Mouse (Mus musculus) adrenal gland (tissue): Measurements from ENCODE around the gene Cadm1.

Experiments used
- intact Hi-C: fragments of 180-260 bp; cut with DNase I; formaldehyde crosslinking; loops from one replicate; pipeline ENCODE4 v1.15.1; 2025

Cadm1 gene

GRCm38 (mm10) chr9:47778438-47778837 is 248.5 kb downstream of the Cadm1 start:
- intact Hi-C loops, result no loop called here

DNA sequence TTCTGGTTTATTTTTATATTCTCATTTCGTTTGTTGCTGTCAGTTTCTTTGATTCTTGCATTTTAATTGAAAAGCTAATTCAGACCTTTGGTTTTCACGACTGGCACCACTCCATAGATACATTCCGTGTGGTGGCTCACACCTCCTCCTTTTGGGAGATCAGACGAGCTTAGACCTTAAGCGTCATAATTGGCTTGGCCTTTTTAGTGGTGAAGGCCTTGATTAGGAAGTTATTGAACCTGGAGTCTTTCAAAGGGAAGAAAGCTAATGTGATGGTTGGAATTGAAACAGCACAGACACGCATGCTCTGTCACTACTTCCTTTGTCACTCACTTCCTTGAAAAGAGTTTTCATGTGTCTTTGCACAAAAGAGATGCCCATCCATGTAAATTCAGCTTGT is 249.3 kb downstream of the Cadm1 start:
- intact Hi-C loops, result no loop called here

GRCm38 (mm10) chr9:47786642-47787041 is 256.7 kb downstream of the Cadm1 start:
- intact Hi-C loops, result no loop called here

GRCm38 (mm10) chr9:47798478-47798877 is 268.5 kb downstream of the Cadm1 start:
- intact Hi-C loops, result no loop called here

DNA sequence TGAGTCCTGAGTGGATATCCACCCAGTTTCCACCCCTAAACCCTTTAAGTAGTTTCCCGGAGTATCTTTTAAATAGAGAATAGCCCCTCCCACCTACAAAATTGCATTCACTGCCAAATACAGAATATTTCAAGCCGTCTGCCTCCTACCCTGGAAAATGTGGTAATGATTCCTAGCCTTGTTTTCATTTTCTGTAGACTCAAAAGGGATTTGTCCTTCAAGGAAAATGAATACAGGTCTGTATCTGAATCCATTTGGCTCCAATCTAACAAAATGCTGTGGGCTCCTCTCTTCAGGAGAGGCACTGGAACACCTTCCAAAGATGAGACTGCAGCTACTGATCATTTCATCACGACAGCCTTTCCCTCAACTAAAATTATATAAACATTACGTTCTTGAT is 271.3 kb downstream of the Cadm1 start:
- intact Hi-C loops, result no loop called here

GRCm38 (mm10) chr9:47802527-47802926 is 272.6 kb downstream of the Cadm1 start:
- intact Hi-C loops, result no loop called here

- intact Hi-C loops, result no loop called here
These were observed 273.6 kb downstream of the Cadm1 start for GRCm38 (mm10) chr9:47803531-47804105.

- intact Hi-C loops, result no loop called here
These were observed 275.7 kb downstream of the Cadm1 start for GRCm38 (mm10) chr9:47805658-47806057.

GRCm38 (mm10) chr9:47825668-47826067 is 295.7 kb downstream of the Cadm1 start:
- intact Hi-C loops, result no loop called here

DNA sequence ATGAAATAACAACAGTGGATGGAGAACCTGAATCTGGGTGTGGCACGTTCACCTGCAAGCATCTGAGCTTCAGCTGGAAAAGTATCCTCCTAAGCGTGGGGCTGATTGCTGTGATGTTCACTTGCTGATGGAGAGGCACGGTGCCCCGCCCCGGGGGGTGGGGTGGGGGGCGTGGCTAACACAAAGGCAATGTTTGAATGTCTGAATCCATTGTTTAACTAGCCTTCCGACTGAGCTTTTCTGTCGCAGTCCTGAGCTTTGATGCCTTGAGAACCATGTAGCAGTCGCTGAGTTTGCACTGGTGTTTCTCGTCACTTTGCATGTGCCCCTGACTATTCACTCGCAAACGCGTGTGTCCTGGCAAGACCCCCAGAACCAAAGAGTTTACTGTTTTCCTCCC is 298.8 kb downstream of the Cadm1 start:
- intact Hi-C loops, result no loop called here

DNA sequence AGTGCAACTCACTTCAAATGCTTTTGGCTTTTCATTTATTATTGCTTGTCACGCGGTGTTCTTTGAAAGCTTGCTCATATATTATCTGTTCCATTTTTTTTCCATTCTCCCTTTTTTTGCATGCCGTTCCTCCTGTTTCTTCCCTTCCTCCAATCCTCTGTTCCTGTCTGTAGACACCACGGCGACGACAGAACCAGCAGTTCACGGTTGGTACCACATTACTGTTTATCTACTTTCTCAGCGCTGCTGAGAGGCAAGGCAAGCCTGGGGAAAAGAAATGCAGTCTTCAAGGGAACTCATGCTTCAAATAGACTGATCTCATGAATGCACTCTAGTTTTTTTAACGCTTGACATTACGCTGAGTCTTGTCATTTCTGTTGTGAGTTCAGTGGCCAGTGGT is 299.2 kb downstream of the Cadm1 start:
- intact Hi-C loops, result no loop called here

GRCm38 (mm10) chr9:47829846-47830245 is 299.9 kb downstream of the Cadm1 start:
- intact Hi-C loops, result no loop called here

GRCm38 (mm10) chr9:47831412-47831811 is 301.4 kb downstream of the Cadm1 start:
- intact Hi-C loops, result no loop called here

GRCm38 (mm10) chr9:47838170-47838569 is 308.2 kb downstream of the Cadm1 start:
- intact Hi-C loops, result no loop called here

DNA sequence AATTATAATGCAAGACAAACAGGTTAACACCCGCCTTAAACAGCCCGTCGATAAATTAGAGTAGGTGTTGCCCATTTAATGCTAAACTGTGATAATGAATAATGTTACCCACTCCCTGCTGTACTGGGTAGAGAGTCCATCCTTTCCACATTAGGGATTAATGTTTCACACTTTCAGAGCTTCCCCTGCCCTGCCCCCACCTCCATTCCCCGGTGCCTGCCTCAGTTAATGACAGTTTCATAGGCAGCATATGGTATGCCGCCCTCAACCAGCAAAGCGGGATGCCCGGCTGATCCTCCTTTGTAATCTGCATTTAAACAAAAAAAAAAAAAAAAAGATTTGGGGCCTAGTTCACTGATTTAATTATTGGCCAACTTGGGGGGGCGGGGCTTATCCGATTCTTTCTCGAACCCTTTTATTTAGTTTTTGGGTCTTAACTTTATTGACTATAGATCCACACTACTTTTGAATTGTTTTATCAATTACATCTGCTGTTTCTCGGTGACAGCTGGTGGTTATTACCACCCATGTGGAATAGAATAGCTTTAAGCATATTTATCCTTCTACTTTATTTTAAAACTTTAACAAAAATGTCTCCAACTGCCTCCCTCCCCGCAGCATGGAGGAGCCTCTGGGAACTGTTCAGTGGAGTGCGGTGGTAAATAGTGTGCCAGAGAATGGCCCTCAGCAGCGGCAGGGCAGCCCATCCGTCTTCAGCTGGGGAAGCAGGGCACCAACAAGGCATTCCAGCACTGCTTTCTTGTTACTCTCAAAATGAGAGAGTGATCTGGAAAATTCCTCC is 309.1 kb downstream of the Cadm1 start:
- intact Hi-C loops, result no loop called here

- intact Hi-C loops, result no loop called here
These were observed 309.7 kb downstream of the Cadm1 start for GRCm38 (mm10) chr9:47839692-47840025.

DNA sequence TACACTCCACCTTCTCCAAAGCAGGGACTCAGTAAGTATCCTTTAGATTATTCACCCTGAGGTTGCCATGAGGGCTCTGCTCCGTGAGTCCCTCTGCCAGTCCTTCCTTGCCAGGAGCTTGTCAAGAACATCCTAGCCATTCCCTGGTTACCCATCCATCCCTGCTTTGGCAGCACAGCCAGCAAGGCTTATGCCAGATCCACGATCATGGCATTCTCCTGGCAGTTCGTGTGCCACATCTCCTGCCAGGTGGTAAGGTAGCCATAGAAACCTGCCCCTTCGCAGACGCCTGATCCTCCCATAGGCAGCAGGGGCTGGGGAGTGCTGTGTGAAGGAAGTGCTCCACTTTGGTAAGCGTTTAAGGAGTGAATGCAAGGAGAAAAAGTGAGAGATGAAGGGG is 313.4 kb downstream of the Cadm1 start:
- intact Hi-C loops, result no loop called here

GRCm38 (mm10) chr9:47846275-47846674 is 316.3 kb downstream of the Cadm1 start:
- intact Hi-C loops, result no loop called here

GRCm38 (mm10) chr9:47846926-47847325 is 317.0 kb downstream of the Cadm1 start:
- intact Hi-C loops, result no loop called here

DNA sequence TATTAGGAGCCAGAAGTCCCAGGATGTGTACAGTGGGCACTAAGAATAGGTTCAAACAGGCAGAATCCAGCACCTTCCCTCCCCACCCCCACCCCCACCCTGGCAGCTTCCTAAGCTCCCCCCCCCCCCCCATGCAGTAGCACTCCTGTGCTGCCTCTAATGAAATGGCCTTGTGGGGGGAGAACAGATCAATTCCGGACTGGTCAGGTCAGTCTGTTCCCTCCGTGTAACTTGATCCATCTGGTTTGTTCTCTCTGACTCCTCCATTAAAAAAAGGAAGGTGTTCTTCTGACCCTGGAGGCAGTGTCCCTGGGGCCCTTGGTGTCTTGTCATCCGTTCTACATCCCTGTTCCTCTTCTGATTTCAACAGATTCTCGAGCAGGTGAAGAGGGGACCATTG is 317.8 kb downstream of the Cadm1 start:
- intact Hi-C loops, result no loop called here

DNA sequence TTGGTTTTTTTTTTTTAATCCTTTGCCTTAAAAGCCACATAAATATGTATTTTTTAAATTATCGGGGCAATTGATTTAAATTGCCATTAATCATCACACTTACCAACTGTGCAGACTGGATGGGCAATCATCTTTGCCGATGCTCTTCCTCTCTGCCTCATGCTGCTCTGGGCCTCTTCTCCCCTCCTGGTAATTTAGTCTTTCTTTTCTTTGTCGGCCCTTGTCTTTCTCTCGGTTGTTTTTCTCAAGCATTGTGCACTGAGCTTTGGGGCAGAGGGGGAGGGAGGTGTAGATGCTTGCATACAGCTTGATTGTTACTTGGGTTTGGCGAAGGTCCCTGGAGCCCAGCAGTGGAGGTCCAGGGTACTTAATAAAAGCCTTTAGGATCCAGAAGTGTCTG is 318.8 kb downstream of the Cadm1 start:
- intact Hi-C loops, result no loop called here

- intact Hi-C loops, result no loop called here
These were observed 326.3 kb downstream of the Cadm1 start for GRCm38 (mm10) chr9:47856311-47856710.

GRCm38 (mm10) chr9:47857235-47857634 is 327.3 kb downstream of the Cadm1 start:
- intact Hi-C loops, result no loop called here
